Mouse (Mus musculus) natural killer cell, adult 2 months (primary cell): ENCODE measurements around the gene Sergef.
"Not testable (repeated sequence)": the region's sequence is repeated elsewhere in the genome, so short reads cannot be mapped to it uniquely, and the experiment has no call there.

Source experiments
- DNase-seq, 2 experiments: peaks; one replicate each; pipeline ENCODE4 v3.0.0; 2022; ENCODE audit warnings: low spot score in 2 of 2

The Sergef gene

DNA sequence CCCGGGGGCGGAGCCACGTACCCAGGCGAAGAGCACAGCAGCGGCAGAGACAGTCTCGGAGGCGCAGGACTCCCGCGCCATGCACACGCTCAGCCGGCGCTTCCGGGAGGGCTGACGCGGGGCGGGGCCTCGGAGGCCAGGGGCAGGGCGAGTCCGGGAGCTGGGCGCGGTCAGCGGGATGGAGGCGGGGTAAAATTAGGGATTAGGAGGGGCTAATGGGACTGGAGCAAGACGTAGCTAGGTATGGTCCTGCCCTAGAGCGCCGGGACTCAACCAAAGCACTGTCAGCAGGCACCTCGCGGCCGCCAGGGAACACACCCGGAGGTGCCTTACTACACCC is at the start of gene Sergef:
Gene Sergef, minus strand, starts transcription at position 116 of the 340 bp plus-strand sequence.
- peak; percentile 55 to 69 for DNase-seq

GRCm38 (mm10) chr7:46686827-46687226 is 47.2 kb upstream of the Sergef start:
- DNase-seq = peak in 1 of 2 experiments; percentile 30

DNA sequence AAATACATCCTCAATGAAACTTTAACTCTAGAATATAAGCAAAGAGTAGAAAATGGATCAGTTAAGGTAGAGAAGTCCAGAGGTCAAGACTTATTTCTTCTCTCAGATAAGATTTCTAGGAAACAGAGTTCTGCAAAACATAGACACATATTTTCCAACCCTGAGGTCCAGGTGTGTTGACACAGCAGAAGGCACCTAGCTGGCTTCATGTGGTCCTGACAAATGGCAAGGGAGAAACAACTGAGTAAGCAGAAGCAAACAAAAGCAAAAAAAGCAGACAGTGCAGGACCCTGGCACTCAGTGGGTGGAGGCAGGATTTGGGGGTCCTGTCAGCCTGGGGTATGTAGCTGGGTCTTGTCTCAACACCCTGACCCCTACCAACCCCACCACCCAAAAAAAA is 41.1 kb upstream of the Sergef start:
- no peak for DNase-seq

DNA sequence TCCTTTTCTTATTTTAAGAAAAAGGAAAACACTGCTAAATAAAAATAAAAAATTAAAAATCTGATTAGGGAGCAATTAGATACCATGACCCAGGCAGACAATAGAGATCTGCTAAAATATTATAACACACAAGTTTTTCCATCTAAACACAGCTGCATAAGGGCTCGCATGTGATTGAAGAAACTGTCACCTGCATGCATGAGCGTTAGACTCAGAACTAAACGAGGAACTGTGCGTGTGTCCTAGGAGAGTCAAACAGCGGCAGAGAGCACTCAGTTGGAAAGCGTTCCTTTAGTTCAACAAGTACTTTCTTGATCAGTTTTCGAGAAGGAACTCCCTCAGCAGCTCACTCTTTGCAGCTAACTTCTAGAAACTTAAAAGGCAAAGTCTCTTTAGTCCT is 39.4 kb upstream of the Sergef start:
- DNase-seq = not testable (repeated sequence)

- DNase-seq = no peak
Observed at GRCm38 (mm10) chr7:46678417-46678816, 38.8 kb upstream of the Sergef start.

DNA sequence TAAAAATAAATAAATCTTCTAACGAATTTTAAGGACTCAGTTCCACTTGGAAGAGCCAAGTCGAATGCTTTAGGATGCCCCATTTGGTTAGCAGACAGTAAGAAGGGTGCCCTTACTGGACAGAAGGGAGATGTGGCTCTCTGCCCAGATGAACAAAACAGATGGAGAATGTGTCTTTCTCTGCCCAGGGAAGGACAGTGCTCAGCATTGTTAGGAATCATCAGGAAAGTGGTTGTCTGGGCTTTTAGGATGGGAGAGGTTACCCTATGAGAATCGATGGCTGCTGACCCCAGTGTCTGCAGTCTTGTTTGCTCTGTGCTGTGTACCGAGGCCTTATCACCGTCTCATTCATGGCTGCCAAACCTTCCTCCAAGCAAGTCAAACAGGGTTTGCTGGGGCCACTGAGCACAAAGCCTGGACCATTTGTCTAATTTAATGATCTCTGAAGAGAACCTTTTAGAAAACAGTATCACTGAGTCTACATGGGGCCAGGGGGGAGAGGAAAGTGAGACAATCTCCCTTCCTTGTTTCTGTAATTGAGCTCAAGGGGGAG is 37.3 kb upstream of the Sergef start:
- no peak for DNase-seq

GRCm38 (mm10) chr7:46675886-46676285 is 36.3 kb upstream of the Sergef start:
- DNase-seq = no peak

GRCm38 (mm10) chr7:46675061-46675460 is 35.5 kb upstream of the Sergef start:
- DNase-seq = no peak

GRCm38 (mm10) chr7:46672160-46672672 is 32.6 kb upstream of the Sergef start, which contains the start of gene Tph1:
Tph1 (minus strand) TSS chr7:46672537.
- DNase-seq = no peak

- no peak for DNase-seq
Observed at GRCm38 (mm10) chr7:46667256-46667655, 27.6 kb upstream of the Sergef start.

- peak in 1 of 2 experiments; percentile 4 for DNase-seq
Observed at GRCm38 (mm10) chr7:46665236-46665635, 25.6 kb upstream of the Sergef start.

- no peak for DNase-seq
Observed at GRCm38 (mm10) chr7:46661591-46662090, 22.0 kb upstream of the Sergef start.

GRCm38 (mm10) chr7:46652279-46652678 is 12.7 kb upstream of the Sergef start:
- no peak for DNase-seq

- DNase-seq = not testable (repeated sequence)
Observed at GRCm38 (mm10) chr7:46650231-46650630, 10.6 kb upstream of the Sergef start.

- no peak for DNase-seq
Observed at GRCm38 (mm10) chr7:46648431-46649140, 9.0 kb upstream of the Sergef start.

- DNase-seq = no peak
Observed at GRCm38 (mm10) chr7:46643172-46643571, 3.6 kb upstream of the Sergef start.

GRCm38 (mm10) chr7:46640062-46640461 is 455 bp upstream of the Sergef start:
- DNase-seq = no peak

GRCm38 (mm10) chr7:46638889-46639691 is 517 bp downstream of the Sergef start:
- no peak for DNase-seq

DNA sequence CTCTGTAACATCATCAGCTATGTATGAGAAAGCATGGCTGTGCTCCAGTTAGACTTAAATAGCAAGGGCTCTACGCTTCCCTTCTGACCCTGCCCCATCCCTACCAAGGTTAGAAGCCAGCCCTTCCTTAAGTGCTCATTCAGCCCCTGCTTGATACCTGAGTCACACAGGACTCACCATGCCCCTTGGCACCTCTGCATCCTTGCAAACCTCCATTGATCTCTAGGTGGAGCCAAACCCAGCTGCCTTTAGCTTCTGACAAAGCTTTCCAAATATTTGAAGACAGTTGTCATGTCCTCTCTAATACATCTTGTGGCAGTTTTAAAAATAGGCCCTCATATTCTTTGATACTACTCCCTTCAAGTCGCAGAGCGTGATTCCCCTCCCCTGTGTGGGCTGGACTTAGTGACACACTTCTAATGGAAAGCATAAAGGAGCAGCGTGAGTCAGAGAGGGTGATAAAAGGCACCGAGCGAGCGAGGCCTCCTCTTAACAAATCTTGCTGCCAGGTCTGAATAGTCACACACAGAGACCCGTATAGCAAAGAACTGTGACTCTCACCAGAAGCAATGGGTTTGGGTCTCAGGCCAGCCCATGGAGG is 11.1 kb downstream of the Sergef start:
- no peak for DNase-seq

DNA sequence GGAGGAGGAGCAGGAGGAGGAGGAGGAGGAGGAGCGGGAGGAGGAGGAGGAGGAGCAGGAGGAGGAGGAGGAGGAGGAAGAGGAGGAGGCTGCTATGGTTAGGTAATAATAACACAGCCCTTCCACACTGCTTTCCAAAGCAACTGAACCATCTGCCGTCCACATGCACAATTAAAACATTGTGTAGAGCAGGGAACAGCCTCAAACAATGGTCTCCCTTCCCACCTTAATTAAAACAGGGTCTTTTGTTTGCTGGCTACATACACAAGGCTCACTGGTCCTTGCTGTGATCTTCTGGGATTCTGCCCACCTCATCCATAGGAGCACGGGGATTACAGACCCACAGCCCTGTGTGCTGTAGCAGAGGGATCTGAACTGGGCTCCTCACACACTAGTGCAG is 15.6 kb downstream of the Sergef start:
- no peak for DNase-seq

DNA sequence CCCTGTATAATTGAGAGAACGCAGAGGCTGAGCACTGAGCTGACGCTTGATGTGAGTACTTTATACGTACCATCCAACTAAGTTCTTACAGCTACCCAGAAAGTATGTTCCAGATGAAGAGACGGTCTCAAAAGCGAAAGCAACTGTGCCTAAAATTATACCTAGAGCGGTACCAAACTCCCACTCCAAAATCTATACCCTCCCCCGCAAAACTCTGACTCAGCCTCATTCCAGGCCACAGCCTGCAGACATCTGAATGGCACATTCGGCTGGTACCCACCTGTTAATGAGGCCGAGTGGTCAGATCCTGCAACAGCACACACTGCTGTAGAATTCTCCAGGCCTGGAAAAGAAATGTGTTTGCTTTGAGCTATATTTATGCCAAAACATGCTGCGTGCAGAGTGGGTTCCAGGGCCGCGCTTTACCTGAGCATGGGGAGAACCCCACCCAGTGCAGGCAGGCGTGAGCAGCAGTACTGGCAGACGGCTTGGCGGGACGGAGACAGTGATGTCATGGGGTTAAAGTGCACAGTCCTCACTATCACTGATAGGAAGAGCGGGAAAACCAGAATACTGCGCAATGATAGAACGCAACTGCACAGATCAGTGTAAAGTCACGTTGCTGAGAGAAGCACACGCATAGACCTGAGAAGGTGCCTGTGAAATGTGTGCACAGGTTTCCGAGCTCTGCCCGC is 21.0 kb downstream of the Sergef start:
- DNase-seq = no peak
